Mouse (Mus musculus): ENCODE data around the gene Cdk7. TPM values are rescaled to one million over a fixed set of nuclear protein-coding genes. Genes with fewer than 3 reads are reported as not detected.
A peak's percentile ranks its signal among the peaks of the same experiment; 100 is the strongest.

Cdk7 gene
- polyA plus RNA-seq, 1 experiment = 15.4 TPM

- H3K27me3 ChIP-seq (replicated peaks; ENCODE audit: control insufficient read depth, insufficient read depth, low read length) = no peaks in the 10 kb centered on the region; the same call in 1 of the 2 replicates
- no peak for DNase-seq
- H3K27ac ChIP-seq (ENCODE audit: insufficient read depth, low read depth, low read length) = 0 out of 2 replicates have a peak overlapping the region, but pooled peaks have one; percentile 28
- peak overlapping the region; percentile 97; the same call in 1 of the 2 replicates for H3K4me3 ChIP-seq (ENCODE audit: insufficient read depth, low read depth, low read length)
- no peaks in the 10 kb centered on the region for H3K36me3 ChIP-seq (ENCODE audit: control insufficient read depth, insufficient read depth, low read length)
- H3K4me1 ChIP-seq (ENCODE audit: control insufficient read depth, insufficient read depth, low read length) = no peaks in the 10 kb centered on the region
- TF ChIP-seq POLR2A (IDR thresholded peaks at IDR 0.05; ENCODE audit: low read depth, low read length) = no peak
- TF ChIP-seq CTCF (conservative IDR thresholded peaks at IDR 0.05; ENCODE audit: insufficient read depth, insufficient read length, low read depth, low read length) = no peak
- whole genome bisulfite sequencing = 33% methylated on average over 9 of the region's 9 CpGs
Observed at GRCm38 (mm10) chr13:100670181-100670741, 60.5 kb downstream of the Cdk7 start.

- Histone ChIP-seq H3K36me3 (ENCODE audit: control insufficient read depth, insufficient read depth, low read length) (no peaks in the 10 kb centered on the region), H3K4me3 (ENCODE audit: insufficient read depth, low read depth, low read length) (peak within 1 kb of the TSS; percentile 97), H3K4me1 (ENCODE audit: control insufficient read depth, insufficient read depth, low read length) (no peaks in the 10 kb centered on the region), H3K27me3 (replicated peaks; ENCODE audit: control insufficient read depth, insufficient read depth, low read length) (no peaks in the 10 kb centered on the region; the same call in 1 of the 2 replicates), H3K27ac (ENCODE audit: insufficient read depth, low read depth, low read length) (peak within 1 kb of the TSS; percentile 66)
- TF ChIP-seq POLR2A (IDR thresholded peaks at IDR 0.05; ENCODE audit: low read depth, low read length) (no peak), CTCF (conservative IDR thresholded peaks at IDR 0.05; ENCODE audit: insufficient read depth, insufficient read length, low read depth, low read length) (no peak)
- WGBS = under 1% methylated on average over 44 of the region's 44 CpGs
- DNase-seq = peak; percentile 47
Observed at GRCm38 (mm10) chr13:100669291-100670022, 61.3 kb downstream of the Cdk7 start, which contains the start of gene Ccdc125. TSS of gene Ccdc125 (plus strand) at chr13:100669717.

GRCm38 (mm10) chr13:100659864-100660456 lies 70.8 kb downstream of the Cdk7 start:
- WGBS = 34% methylated on average over 4 of the region's 4 CpGs
- H3K27ac ChIP-seq (ENCODE audit: insufficient read depth, low read depth, low read length) = no peak overlapping the region
- peak; percentile 62 for DNase-seq

GRCm38 (mm10) chr13:100658091-100658490 lies 72.6 kb downstream of the Cdk7 start:
- no peaks in the 10 kb centered on the region for H3K4me1 ChIP-seq (ENCODE audit: control insufficient read depth, insufficient read depth, low read length)

More at GRCm38 (mm10) chr13:100659864-100660456, 70.8 kb downstream of the Cdk7 start:
- H3K36me3 ChIP-seq (ENCODE audit: control insufficient read depth, insufficient read depth, low read length) = peaks cover 1% of the 10 kb centered on the region; the same call in 1 of the 2 replicates
- H3K4me3 ChIP-seq (ENCODE audit: insufficient read depth, low read depth, low read length) = no peak overlapping the region
- no peaks in the 10 kb centered on the region for H3K4me1 ChIP-seq (ENCODE audit: control insufficient read depth, insufficient read depth, low read length)
- TF ChIP-seq CTCF (conservative IDR thresholded peaks at IDR 0.05; ENCODE audit: insufficient read depth, insufficient read length, low read depth, low read length) (peak; percentile 84), POLR2A (IDR thresholded peaks at IDR 0.05; ENCODE audit: low read depth, low read length) (no peak)
- H3K27me3 ChIP-seq (replicated peaks; ENCODE audit: control insufficient read depth, insufficient read depth, low read length) = no peaks in the 10 kb centered on the region

More at GRCm38 (mm10) chr13:100658091-100658490, 72.6 kb downstream of the Cdk7 start:
- TF ChIP-seq POLR2A (IDR thresholded peaks at IDR 0.05; ENCODE audit: low read depth, low read length) = no peak
- Histone ChIP-seq H3K27me3 (replicated peaks; ENCODE audit: control insufficient read depth, insufficient read depth, low read length) (no peaks in the 10 kb centered on the region), H3K27ac (ENCODE audit: insufficient read depth, low read depth, low read length) (no peak overlapping the region), H3K36me3 (ENCODE audit: control insufficient read depth, insufficient read depth, low read length) (peaks cover 1% of the 10 kb centered on the region; the same call in 1 of the 2 replicates), H3K4me3 (ENCODE audit: insufficient read depth, low read depth, low read length) (no peak overlapping the region)
- no peak for DNase-seq
- WGBS = 93% methylated on average over 5 of the region's 5 CpGs

Other genes with a start within 250 kb of the Cdk7 start
- 39.2 and 41.2 TPM in 2 replicates for gene Gtf2h2, start 238.4 kb downstream of the Cdk7 start, polyA plus RNA-seq (2012; rRNA removed)
- 10.5 and 11.0 TPM in 2 replicates for gene Ocln, start 178.2 kb downstream of the Cdk7 start, polyA plus RNA-seq (2012; rRNA removed)
- 11.5 and 13.0 TPM in 2 replicates for gene Marveld2, start 114.0 kb downstream of the Cdk7 start, polyA plus RNA-seq (2012; rRNA removed)
- gene Ak6, start 80.0 kb downstream of the Cdk7 start, polyA plus RNA-seq (2012; rRNA removed) = 38.8 and 52.5 TPM in 2 replicates
- gene Rad17, start 79.9 kb downstream of the Cdk7 start, polyA plus RNA-seq (2012; rRNA removed) = 4.0 and 5.2 TPM in 2 replicates
- 1.8 and 2.6 TPM in 2 replicates for gene Taf9, start 79.4 kb downstream of the Cdk7 start, polyA plus RNA-seq (2012; rRNA removed)
- 1.8 and 1.9 TPM in 2 replicates for gene Ccdc125, start 61.2 kb downstream of the Cdk7 start, polyA plus RNA-seq (2012; rRNA removed)
- 105 and 131 TPM in 2 replicates for gene Mrps36, start 13.7 kb upstream of the Cdk7 start, polyA plus RNA-seq (2012; rRNA removed)
- 0.19 and 0.23 TPM in 2 replicates for gene Cenph, start 45.0 kb upstream of the Cdk7 start, polyA plus RNA-seq (2012; rRNA removed)
- 1.0 and 1.1 TPM in 2 replicates for gene Ccnb1, start 55.6 kb upstream of the Cdk7 start, polyA plus RNA-seq (2012; rRNA removed)
- 28.5 and 33.8 TPM in 2 replicates for gene Slc30a5, start 102.5 kb upstream of the Cdk7 start, polyA plus RNA-seq (2012; rRNA removed)

All from kidney, adult 2 months (tissue).